Mouse (Mus musculus) hindbrain, embryonic 10.5 days (tissue): ENCODE data around the gene Prkcz. TPM values are rescaled to one million over a fixed set of nuclear protein-coding genes. Genes with fewer than 3 reads are reported as not detected.
"Not testable (repeated sequence)": the region's sequence is repeated elsewhere in the genome, so short reads cannot be mapped to it uniquely, and the experiment has no call there.

Source experiments
- DNase-seq: peaks from one replicate; pipeline ENCODE4 v3.0.0-alpha.2; 2017; ENCODE audit warnings: low spot score
- H3K27ac ChIP-seq: fragments of 300-500 bp; sonication (generic); 2 replicates; pipeline ENCODE4 v1.5.1; 2016; ENCODE audit warnings: mild to moderate bottlenecking, moderate library complexity
- H3K27me3 ChIP-seq: fragments of 300-500 bp; sonication (generic); 2 replicates; pipeline ENCODE4 v1.6.1; 2016; ENCODE audit warnings: mild to moderate bottlenecking; ENCODE audit not compliant: poor library complexity, insufficient read depth, severe bottlenecking
- H3K36me3 ChIP-seq: fragments of 300-500 bp; sonication (generic); 2 replicates; pipeline ENCODE4 v1.6.1; 2016; ENCODE audit warnings: mild to moderate bottlenecking, moderate library complexity
- H3K4me1 ChIP-seq: fragments of 300-500 bp; sonication (generic); replicated peaks from 2 replicates; pipeline ENCODE4 v1.6.1; 2016; ENCODE audit warnings: mild to moderate bottlenecking
- H3K4me3 ChIP-seq: fragments of 300-500 bp; sonication (generic); 2 replicates; pipeline ENCODE4 v1.5.1; 2016; ENCODE audit warnings: mild to moderate bottlenecking, moderate library complexity
- H3K9me3 ChIP-seq: fragments of 300-500 bp; sonication (generic); 2 replicates; pipeline ENCODE4 v1.6.1; 2016; ENCODE audit warnings: mild to moderate bottlenecking, moderate library complexity
- WGBS: fragments of 180-500 bp; shearing (Covaris S2); methylation state at CpG from one replicate; pipeline ENCODE4 v1.1.7; 2016; 5-methylcytosine and 5-hydroxymethylcytosine counted together
- polyA plus RNA-seq: library from polyadenylated mRNA; unstranded; fragments of >200 nt; fragmentation: Nextera tagmentation; extraction: Ambion mirVana; gene quantifications from 2 replicates; pipeline ENCODE4 v1.2.1, GENCODE M21; 2016

Prkcz gene
- polyA plus RNA-seq, 1 experiment from 2014 or later, result 19.3 TPM

DNA sequence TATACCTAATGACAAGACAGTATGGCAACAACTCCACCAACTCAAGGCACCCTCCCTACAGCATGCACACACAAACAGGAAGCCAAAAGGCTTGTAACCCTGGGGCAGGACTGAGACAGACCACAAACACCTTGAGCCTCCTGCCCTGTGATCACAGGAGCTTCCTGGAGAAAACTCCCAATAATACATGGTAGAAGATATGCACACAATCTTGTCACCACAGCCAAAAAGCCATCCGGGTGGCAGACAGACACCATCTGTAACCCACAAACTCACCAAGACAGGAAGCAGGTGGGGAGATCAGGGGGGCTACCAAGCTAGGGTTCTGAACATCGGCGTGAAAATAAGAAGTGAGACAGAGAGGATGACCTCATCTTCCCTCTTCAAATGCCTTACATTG lies 8.6 kb downstream of the Prkcz start:
- no peaks in the 10 kb centered on the region for H3K9me3 ChIP-seq
- no peak overlapping the region for H3K27ac ChIP-seq
- H3K36me3 ChIP-seq, result no peaks in the 10 kb centered on the region
- no peak for DNase-seq
- 91% methylated on average over 3 of the region's 3 CpGs for WGBS
- no peaks in the 10 kb centered on the region for H3K4me1 ChIP-seq
- H3K4me3 ChIP-seq, result no peak overlapping the region
- no peaks in the 10 kb centered on the region for H3K27me3 ChIP-seq

DNA sequence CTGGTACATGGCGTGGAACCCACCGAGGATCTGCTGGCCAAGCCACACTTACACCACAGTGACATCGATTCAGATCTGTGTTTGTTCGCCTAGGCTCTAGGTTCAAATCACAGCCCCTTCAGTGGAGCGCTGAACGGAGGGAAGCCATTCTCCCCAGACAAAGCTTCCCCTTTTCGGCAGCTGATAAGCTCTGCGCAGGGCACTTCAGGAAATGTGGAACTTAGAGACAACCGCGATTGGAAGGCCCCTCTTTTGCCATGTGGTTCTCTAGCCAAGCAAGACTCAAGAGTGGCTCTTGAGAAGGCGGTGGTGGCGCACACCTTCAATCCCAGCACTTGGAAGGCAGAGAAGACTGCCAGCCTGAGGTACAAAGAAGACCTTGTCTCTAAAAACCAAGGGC lies 14.8 kb downstream of the Prkcz start:
- Histone ChIP-seq H3K4me1 (peaks cover 28% of the 10 kb centered on the region), H3K27ac (0 out of 2 replicates have a peak overlapping the region, but pooled peaks have one; percentile 86), H3K36me3 (no peaks in the 10 kb centered on the region), H3K4me3 (no peak overlapping the region), H3K9me3 (no peaks in the 10 kb centered on the region), H3K27me3 (peaks cover 40% of the 10 kb centered on the region)
- DNase-seq, result no peak
- 90% methylated on average over 12 of the region's 12 CpGs for WGBS

DNA sequence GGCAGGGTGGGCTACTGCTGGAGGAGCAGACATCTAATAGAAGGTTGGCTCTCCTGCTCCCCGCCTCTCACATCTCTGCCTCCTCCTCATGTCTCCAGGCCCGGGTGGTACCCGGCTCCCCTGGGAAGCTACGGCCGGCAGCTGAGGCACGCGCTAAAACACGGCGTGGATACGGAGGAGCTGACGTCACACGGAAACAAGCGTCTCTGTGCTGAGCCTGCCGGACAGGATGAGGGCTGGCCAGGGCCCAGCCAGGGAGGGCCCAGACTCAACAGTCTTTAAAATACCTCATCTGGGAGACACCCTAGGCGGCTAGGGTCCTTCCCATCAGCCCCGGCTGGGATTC lies 15.6 kb downstream of the Prkcz start:
- H3K4me3 ChIP-seq, result peak overlapping the region; percentile 70

DNA sequence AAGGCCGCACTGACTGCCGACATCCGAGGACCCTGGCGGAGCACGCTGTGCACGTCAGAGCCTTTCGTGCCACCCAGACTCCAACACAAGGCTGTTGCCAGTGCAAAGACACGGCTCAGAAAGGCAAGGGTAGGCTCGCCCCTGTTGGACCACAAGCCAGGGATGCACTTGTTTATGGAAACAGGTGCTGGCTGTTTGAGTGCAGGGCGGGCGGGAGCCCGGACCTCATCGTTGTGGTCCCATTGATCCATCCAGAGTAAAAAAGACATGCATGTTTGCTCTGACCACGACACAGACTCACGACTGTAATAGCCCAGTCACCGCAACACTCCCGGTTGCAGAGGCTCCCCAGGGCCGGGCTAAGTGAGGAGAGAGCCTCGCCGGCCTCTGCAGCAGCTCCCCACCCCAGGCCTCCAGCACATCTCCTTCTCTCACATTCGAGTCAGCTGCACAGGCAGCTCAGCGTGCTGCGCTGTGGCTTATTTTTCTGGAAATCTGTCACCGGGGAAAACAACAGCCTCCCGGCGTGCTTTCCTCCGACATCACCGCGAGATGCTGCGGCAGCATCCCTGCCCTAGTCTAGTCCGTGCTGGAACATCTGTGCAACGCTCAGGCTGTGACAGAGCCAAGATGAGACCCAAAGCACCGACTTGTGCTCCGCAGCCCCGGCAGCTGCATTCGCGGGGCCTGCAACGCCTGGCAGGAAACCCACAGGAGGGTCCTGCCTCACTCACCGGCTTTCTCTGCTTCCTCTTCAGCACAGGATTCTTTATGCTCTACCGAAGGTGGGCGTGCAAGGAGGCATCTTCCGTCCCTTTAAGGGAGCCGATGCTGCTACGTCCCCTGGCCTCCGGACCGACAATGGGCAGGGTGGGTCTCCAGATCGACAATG lies 16.2 kb downstream of the Prkcz start:
- no peaks in the 10 kb centered on the region for H3K9me3 ChIP-seq
- H3K4me3 ChIP-seq, result peak overlapping the region; percentile 70
- 10% methylated on average over 47 of the region's 47 CpGs for WGBS
- peaks cover 28% of the 10 kb centered on the region for H3K4me1 ChIP-seq
- DNase-seq, result peak; percentile 18
- H3K36me3 ChIP-seq, result no peaks in the 10 kb centered on the region
- peaks cover 40% of the 10 kb centered on the region for H3K27me3 ChIP-seq
- H3K27ac ChIP-seq, result peak overlapping the region; percentile 86

More for the DNA sequence above, 15.6 kb downstream of the Prkcz start:
- peaks cover 40% of the 10 kb centered on the region for H3K27me3 ChIP-seq
- peaks cover 28% of the 10 kb centered on the region for H3K4me1 ChIP-seq
- H3K36me3 ChIP-seq, result no peaks in the 10 kb centered on the region
- peak; percentile 76 for DNase-seq
- WGBS, result 3% methylated on average over 16 of the region's 16 CpGs
- no peaks in the 10 kb centered on the region for H3K9me3 ChIP-seq
- peak overlapping the region; percentile 86 for H3K27ac ChIP-seq

DNA sequence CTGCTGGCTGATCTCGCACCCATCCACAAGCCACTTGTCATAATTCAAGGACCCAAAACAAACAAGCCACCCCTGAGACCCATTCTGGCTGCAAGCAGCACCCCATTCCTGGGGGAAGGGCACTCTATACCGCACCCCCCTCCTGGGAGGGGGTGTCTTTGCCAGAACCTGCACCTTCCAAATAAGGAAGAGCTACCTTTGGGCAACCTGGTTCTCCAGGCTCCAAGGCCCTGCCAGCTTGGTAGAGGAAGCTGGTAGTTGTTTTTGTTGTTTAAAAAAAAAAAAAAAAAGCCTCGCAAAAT lies 16.9 kb downstream of the Prkcz start:
- 49% methylated on average over 3 of the region's 3 CpGs for WGBS
- peaks cover 40% of the 10 kb centered on the region for H3K27me3 ChIP-seq

DNA sequence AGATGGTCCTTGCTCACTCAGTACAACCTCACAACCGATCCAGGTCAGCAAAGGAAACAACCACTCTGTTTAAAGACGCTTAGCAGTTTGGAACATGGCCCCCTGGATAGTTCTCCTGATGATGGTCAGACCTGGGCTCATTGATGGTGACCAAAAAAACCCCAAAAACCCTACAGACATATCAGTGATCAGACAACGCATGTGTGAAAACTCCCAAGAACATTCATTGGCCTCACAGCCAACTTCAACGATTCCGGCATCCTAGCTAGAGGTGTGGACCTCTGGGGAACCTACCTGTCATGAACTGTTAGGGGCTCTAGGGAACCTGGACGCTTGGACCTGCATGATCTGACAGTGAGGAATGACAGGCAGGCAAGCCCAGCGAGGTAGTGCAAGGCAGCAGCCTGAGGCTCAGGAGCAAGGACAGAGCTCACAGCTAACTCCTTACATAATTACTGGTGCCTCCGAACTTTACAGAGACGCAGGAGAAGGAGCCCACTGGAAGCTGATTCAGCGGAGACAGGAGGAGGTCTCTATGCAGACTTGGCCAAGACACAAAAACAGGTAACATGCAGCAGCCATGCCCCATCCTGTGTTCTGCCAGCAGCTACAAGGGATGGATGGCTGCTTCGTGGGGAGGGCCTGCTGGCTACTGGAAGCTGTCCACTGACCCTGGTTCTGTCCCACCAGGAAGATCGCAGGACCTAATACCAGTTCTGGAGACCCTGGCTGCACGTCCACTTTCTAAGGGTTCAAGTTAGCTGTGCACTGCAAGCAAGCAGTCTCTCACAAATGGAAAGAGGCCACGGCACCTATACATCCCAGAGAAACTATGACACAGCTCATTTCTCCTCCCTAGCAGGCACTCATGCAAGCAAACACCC lies 17.5 kb downstream of the Prkcz start:
- peaks cover 40% of the 10 kb centered on the region for H3K27me3 ChIP-seq
- DNase-seq, result no peak
- H3K4me1 ChIP-seq, result peaks cover 28% of the 10 kb centered on the region
- H3K27ac ChIP-seq, result peak overlapping the region; percentile 86
- peak overlapping the region; percentile 70; the same call in 1 of the 2 replicates for H3K4me3 ChIP-seq
- WGBS, result 83% methylated on average over 14 of the region's 14 CpGs
- H3K36me3 ChIP-seq, result no peaks in the 10 kb centered on the region
- H3K9me3 ChIP-seq, result no peaks in the 10 kb centered on the region

More for the DNA sequence above, 16.9 kb downstream of the Prkcz start:
- no peaks in the 10 kb centered on the region for H3K9me3 ChIP-seq
- peak overlapping the region; percentile 86 for H3K27ac ChIP-seq
- peaks cover 28% of the 10 kb centered on the region for H3K4me1 ChIP-seq
- H3K4me3 ChIP-seq, result peak overlapping the region; percentile 70
- no peaks in the 10 kb centered on the region for H3K36me3 ChIP-seq
- no peak for DNase-seq

DNA sequence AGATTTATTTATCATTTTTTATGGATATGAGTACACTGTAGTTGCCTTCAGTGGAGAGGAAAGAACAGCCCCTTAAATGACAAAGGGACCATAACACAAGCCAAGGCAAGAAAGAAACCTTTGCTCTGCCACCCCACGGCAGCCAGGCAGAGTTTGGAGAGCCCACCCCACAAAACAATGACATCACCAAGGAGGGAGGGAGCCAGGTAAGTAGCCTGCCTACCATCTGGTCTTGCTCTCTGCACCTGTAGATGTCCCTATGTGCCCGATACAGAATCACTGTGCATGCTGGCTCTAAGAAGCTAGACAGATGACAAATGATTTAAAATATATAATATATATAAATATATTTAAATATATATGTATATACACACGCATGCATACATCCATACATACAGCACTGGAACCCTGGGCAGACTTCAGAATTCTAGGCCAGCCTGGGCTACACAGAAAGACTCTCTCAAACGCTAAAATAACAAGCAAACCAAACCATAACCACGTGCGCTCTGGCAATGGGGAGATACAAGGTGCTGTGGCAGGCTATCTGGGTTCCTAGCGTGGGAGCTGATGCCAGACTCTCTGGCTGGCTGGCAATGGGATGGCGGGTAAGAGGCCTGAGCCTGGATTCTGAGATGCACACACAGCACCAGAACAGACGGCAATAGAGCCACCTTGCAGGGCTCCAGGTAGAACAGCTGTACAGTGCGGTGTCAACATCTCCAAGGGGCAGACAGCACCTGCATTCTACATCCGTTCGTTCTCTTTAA lies 24.7 kb downstream of the Prkcz start:
- H3K4me1 ChIP-seq, result peaks cover 4% of the 10 kb centered on the region
- H3K27me3 ChIP-seq, result no peaks in the 10 kb centered on the region
- H3K4me3 ChIP-seq, result no peak overlapping the region
- no peaks in the 10 kb centered on the region for H3K36me3 ChIP-seq
- no peaks in the 10 kb centered on the region for H3K9me3 ChIP-seq
- DNase-seq, result no peak
- 90% methylated on average over 12 of the region's 12 CpGs for WGBS
- H3K27ac ChIP-seq, result no peak overlapping the region

DNA sequence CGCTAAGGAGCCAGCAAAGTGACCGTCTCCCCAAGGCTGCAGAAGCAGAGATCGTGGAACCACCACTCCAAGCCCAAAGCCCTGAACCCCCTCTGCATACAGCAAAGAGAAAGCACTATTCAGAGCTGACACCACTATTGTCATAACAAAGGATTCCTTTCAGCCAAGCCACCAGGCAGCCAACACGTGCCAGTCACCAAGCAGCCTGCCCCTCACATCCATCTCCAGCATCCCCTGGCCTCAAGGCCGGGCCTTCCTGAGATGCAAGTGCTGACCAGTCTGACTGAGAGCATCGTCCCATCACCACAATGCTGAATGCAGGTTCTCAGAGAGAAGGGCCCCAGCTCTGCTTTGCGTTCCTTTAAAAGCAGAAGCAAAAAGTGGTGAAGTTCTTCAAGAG lies 28.9 kb downstream of the Prkcz start:
- Histone ChIP-seq H3K4me1 (peaks cover 4% of the 10 kb centered on the region), H3K27me3 (no peaks in the 10 kb centered on the region), H3K27ac (no peak overlapping the region; the same call in 1 of the 2 replicates), H3K36me3 (no peaks in the 10 kb centered on the region), H3K4me3 (no peak overlapping the region), H3K9me3 (no peaks in the 10 kb centered on the region)
- DNase-seq, result no peak
- WGBS, result 38% methylated on average over 7 of the region's 7 CpGs

DNA sequence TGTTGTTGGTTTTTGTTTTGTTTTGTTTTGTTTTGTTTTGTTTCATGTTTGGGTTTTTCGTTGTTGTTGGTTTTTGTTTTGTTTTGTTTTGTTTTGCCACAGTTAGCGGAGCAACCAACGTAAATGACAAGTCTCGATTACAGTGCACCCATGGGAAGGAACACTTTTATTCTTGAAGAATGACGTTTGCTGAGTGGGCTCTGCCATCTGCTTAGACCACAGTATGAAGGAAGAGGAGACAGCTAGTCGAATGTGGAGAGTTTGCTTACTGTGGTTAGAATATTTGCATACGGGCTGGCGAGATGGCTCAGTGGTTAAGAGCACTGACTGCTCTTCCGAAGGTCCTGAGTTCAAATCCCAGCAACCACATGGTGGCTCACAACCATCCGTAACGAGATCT lies 32.8 kb downstream of the Prkcz start:
- not testable (repeated sequence) for H3K27me3 ChIP-seq, H3K27ac ChIP-seq, DNase-seq, H3K36me3 ChIP-seq, H3K4me3 ChIP-seq, H3K9me3 ChIP-seq
- WGBS, result 90% methylated on average over 11 of the region's 11 CpGs
- H3K4me1 ChIP-seq, result peaks cover 33% of the 10 kb centered on the region

DNA sequence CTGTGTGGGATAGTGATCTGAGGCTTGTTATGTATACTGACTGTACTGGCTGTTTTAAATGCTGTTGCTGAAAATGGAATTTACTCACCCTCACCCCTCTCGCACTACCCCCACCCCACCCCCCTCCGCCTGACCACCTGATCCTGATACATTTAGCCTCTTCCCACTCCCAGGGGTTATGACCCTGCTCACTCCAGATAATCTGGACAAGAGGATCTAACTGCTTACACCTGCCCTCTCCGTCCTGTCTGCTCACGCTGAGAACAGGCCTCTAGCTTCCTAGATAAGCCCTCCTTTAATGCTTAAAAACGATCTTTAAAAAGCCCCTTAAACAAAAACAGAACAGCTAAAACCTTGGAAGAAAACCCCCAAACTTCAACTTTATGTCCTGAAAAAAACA lies 35.4 kb downstream of the Prkcz start:
- 57% methylated on average over 5 of the region's 5 CpGs for WGBS
- Histone ChIP-seq H3K4me3 (no peak overlapping the region), H3K4me1 (peaks cover 46% of the 10 kb centered on the region), H3K36me3 (no peaks in the 10 kb centered on the region), H3K27me3 (peaks cover 6% of the 10 kb centered on the region; the same call in 1 of the 2 replicates), H3K9me3 (no peaks in the 10 kb centered on the region), H3K27ac (no peak overlapping the region)
- no peak for DNase-seq

DNA sequence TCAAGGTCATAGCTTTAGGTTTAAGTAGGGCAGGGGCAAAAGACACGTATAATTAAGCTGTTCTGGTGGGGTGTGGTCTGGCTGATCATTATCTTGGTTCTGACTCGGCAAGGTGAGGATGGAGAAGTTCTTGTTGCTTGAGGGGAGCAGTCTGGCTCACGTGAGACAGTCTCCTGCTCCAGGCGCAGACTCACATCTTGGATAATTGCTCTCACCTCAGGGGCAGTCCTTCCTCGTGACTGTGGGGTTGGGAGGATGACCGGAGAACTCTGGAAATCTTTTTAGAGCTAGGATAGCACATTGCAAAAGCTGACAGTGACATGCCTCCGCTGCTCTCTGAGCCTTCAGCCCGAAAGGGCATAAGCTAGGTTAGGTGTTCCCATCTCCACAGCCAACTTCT lies 36.6 kb downstream of the Prkcz start:
- H3K27ac ChIP-seq, result no peak overlapping the region

DNA sequence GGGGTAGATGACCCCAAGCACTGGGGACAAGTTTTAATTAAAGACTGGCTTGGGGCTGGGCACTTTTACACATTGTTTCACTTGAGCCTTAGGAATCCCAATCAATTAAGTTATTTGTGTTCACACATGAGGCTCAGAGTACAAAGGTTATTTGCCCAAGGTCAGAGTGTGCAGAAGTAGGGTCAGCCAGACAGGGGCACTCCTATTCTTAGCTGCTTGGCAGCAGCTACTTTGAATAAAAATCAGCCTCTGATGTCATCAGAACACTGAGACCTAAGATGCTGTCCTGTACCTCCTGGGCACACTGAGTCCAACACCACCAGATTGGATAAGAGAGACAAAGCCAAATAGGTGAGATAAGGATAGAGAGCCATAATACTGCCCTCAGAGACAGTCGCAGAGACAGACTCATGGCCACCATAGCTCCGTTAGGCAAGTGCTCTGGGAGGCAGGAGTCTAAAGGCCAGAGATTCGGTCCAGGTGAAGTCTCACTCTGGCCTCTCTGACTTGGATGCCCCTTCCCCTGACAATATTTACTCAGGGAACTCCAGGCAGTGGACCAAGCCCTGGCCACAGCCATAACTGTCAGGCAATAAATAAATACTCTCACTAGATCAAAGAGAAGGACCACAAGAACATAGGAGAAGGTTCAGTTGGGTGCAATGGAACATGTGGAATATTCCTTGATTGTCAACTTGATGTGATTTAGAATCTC lies 37.9 kb downstream of the Prkcz start:
- Histone ChIP-seq H3K36me3 (no peaks in the 10 kb centered on the region), H3K27me3 (peaks cover 6% of the 10 kb centered on the region; the same call in 1 of the 2 replicates), H3K9me3 (no peaks in the 10 kb centered on the region), H3K4me1 (peaks cover 48% of the 10 kb centered on the region), H3K4me3 (no peak overlapping the region), H3K27ac (no peak overlapping the region)
- 79% methylated on average over 3 of the region's 3 CpGs for WGBS
- DNase-seq, result no peak

More for the DNA sequence above, 36.6 kb downstream of the Prkcz start:
- H3K9me3 ChIP-seq, result no peaks in the 10 kb centered on the region
- no peak for DNase-seq
- peaks cover 48% of the 10 kb centered on the region for H3K4me1 ChIP-seq
- no peak overlapping the region for H3K4me3 ChIP-seq
- no peaks in the 10 kb centered on the region for H3K36me3 ChIP-seq
- WGBS, result 75% methylated on average over 8 of the region's 8 CpGs
- H3K27me3 ChIP-seq, result peaks cover 6% of the 10 kb centered on the region; the same call in 1 of the 2 replicates
